Mouse (Mus musculus): ENCODE data around the gene Dgkq. TPM values are rescaled to one million over a fixed set of nuclear protein-coding genes. Genes with fewer than 3 reads are reported as not detected.

The Dgkq gene
- total RNA-seq, 2 experiments from 2014 or later, result 3.9 to 4.6 TPM

- DNase-seq, result no peak
- Histone ChIP-seq H3K4me3 (no peak overlapping the region), H3K27ac (no peak overlapping the region)
- intact Hi-C loops (cut with DNase I), result loop anchor here (10.0 kb wide), 1 partner anchor 46 kb away; no protein-coding TSS in a partner anchor
- TF ChIP-seq CTCF (IDR thresholded peaks at IDR 0.05), result no peak
These were observed 8.9 kb upstream of the Dgkq start for GRCm38 (mm10) chr5:108678296-108678854.

DNA sequence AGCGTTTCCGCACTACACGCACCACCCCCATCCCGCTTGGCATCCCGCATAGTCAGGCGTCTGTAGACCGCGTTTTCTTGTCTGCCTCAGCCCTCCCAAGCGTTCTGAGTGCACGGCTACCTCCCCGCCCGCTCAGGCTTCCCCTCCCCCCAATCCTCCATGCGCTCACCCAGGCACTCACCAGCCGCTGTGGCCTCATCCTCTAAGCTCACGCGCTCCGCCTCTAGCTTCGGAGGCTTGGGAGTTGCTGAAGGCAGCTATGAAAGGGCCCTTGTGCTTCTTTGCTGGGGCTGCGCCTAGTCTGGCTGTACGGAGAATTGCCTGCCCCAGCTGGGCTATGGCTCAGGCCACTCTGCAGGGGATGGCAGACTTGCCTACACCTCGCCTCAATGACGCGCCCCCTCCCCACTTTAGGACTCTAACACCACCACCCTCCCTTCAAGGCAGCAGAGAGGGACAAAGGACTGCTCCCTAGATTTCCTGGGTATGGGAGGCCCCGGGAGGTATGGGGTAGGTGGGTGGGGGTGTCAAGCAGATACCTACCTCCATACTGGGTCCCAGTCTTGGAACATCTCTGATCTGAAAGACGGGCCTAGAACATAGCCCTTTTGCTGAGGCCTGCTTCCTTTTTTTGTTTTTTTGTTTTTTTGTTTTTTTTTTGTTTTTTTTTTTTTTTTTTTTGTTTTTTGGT, 8.3 kb upstream of the Dgkq start:
- intact Hi-C loops (cut with DNase I), result loop anchor here (10.0 kb wide), 1 partner anchor 47 kb away; no protein-coding TSS in a partner anchor
- TF ChIP-seq CTCF (IDR thresholded peaks at IDR 0.05), result no peak
- peak overlapping the region; percentile 54 for H3K4me3 ChIP-seq
- DNase-seq, result peak; percentile 39
- H3K27ac ChIP-seq, result peak overlapping the region; percentile 9; the same call in 1 of the 2 replicates

DNA sequence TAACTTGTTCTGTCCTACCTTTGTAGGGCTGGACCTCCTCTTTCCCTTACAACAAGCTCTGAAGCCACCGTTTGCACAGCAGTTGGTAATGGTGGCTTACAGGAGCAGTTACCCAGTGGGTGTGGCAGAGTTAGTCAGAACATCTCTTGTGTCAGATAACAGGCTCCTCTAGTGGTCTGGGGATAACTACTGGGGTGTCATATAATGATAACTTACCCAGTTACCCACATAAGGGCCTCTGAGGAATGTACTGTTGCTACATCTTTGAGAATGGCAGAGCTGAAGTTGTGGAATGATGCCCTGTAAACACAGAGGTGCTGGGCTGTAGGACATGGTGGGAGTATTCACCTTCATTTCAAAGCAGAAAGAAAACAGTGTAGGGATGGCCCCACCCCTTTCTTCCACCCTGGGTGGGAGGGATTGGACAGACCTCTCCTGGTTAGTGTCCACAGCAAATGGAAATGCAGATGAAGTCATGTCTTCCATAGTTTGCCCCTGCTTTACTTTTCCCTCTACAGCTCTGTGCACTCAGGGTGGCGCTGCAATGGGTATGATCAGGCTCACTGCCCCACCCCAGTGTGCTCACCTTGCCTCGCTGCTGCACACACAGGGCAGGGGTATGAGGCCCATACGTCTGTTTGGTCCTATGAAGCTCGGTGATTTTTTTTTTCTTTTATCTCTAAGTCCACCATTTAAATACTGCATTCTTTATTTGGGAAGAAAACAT, 7.5 kb upstream of the Dgkq start:
- peak overlapping the region; percentile 9; the same call in 1 of the 2 replicates for H3K27ac ChIP-seq
- H3K4me3 ChIP-seq, result peak overlapping the region; percentile 54
- TF ChIP-seq CTCF (IDR thresholded peaks at IDR 0.05), result no peak
- no peak for DNase-seq
- intact Hi-C loops (cut with DNase I), result loop anchor here (10.0 kb wide), 1 partner anchor 48 kb away; no protein-coding TSS in a partner anchor

DNA sequence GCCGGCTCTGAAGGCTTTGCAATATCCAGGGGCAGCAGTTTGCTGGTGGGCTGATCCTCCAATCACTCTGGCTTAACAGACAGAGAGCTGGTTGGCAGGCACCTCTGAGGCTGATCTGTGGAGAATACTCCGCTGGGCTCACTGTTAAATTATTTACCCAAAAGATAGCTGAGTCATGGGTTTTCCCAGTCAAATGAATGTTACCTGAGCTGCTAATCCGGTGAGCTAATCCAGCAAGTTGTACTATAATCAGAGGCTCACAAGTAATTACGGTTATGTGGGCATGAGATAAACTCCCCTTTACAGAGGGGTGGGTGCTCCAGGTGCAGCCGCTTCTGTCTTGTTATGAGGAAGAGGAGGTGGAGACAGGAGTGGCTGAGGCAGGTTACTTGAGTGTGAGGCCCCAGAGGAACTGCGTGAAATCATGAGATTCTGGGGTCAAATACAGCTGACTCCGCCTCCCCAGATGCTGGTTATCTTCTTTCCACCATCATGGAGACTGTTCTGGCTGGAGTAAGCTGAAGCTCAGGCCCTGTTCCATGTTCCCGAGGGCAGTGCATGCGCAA, 5.9 kb upstream of the Dgkq start, which contains the start of gene Slc26a1:
TSS of gene Slc26a1 (minus strand) at position 319 of the 566 bp plus-strand sequence.
- no peak within 1 kb of the TSS for H3K4me3 ChIP-seq
- TF ChIP-seq CTCF (IDR thresholded peaks at IDR 0.05), result no peak
- intact Hi-C loops (cut with DNase I), result loop anchor here (10.0 kb wide), 1 partner anchor 49 kb away; no protein-coding TSS in a partner anchor
- H3K27ac ChIP-seq, result no peak within 1 kb of the TSS
- no peak for DNase-seq

DNA sequence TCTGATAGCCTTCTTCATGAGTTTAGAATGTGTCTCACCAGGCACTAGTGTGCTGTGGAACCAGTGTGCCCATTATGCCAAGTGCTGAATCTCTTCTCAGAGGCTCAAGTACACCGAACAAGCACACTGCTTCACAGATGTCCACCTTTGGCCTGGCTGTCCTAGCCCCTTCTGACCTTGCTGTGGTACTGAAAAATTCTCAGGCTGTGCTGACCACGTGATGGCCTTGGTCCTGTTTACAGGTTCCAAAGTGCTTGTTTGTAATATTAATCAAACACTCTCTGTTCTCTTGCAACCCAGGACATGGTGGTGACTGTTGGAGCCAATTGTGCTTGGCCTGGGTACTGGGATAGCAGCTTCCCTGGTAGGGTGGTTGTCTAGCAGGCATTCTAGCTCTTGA, 5.2 kb upstream of the Dgkq start:
- no peak for DNase-seq
- no peak overlapping the region for H3K27ac ChIP-seq
- no peak overlapping the region for H3K4me3 ChIP-seq
- TF ChIP-seq CTCF (IDR thresholded peaks at IDR 0.05), result no peak
- intact Hi-C loops (cut with DNase I), result loop anchor here (10.0 kb wide), 1 partner anchor 50 kb away; no protein-coding TSS in a partner anchor

GRCm38 (mm10) chr5:108671757-108672156, 2.3 kb upstream of the Dgkq start:
- no peak for TF ChIP-seq CTCF (IDR thresholded peaks at IDR 0.05)
- intact Hi-C loops (cut with DNase I), result loop anchor here (10.0 kb wide), 1 partner anchor 53 kb away; no protein-coding TSS in a partner anchor
- DNase-seq, result no peak
- Histone ChIP-seq H3K4me3 (no peak overlapping the region), H3K27ac (no peak overlapping the region)

GRCm38 (mm10) chr5:108670785-108671184, 1.3 kb upstream of the Dgkq start:
- peak overlapping the region; percentile 99; the same call in 1 of the 2 replicates for H3K27ac ChIP-seq
- peak; percentile 52 for TF ChIP-seq CTCF (IDR thresholded peaks at IDR 0.05)
- intact Hi-C loops (cut with DNase I), result loop anchor here (10.0 kb wide), 1 partner anchor 54 kb away; no protein-coding TSS in a partner anchor
- peak; percentile 58 for DNase-seq
- no peak overlapping the region; the same call in 1 of the 2 replicates for H3K4me3 ChIP-seq

- intact Hi-C loops (cut with DNase I), result loop anchor here (5.0 to 10.0 kb wide), 2 partner anchors 55 to 238 kb away; partner anchors contain the start of gene Atp5k
- peak overlapping the region; percentile 99 for H3K27ac ChIP-seq
- TF ChIP-seq CTCF (IDR thresholded peaks at IDR 0.05), result no peak
- H3K4me3 ChIP-seq, result peak overlapping the region; percentile 75
- no peak for DNase-seq
These were observed 514 bp upstream of the Dgkq start for GRCm38 (mm10) chr5:108669986-108670385.

GRCm38 (mm10) chr5:108668387-108668932, 1.0 kb downstream of the Dgkq start:
- TF ChIP-seq CTCF (IDR thresholded peaks at IDR 0.05), result no peak
- Histone ChIP-seq H3K27ac (peak overlapping the region; percentile 99), H3K4me3 (peak overlapping the region; percentile 75)
- intact Hi-C loops (cut with DNase I), result loop anchor here (5.0 kb wide), 1 partner anchor 236 kb away; the partner anchor contains the start of gene Atp5k
- DNase-seq, result no peak

GRCm38 (mm10) chr5:108667370-108667769, 2.1 kb downstream of the Dgkq start:
- intact Hi-C loops (cut with DNase I), result loop anchor here (5.0 kb wide), 1 partner anchor 235 kb away; the partner anchor contains the start of gene Atp5k
- TF ChIP-seq CTCF (IDR thresholded peaks at IDR 0.05), result 0 out of 2 replicates have a peak, but pooled peaks have one; percentile 1
- no peak overlapping the region for H3K27ac ChIP-seq
- H3K4me3 ChIP-seq, result no peak overlapping the region
- no peak for DNase-seq

- no peak for DNase-seq
- Histone ChIP-seq H3K27ac (no peak overlapping the region), H3K4me3 (no peak overlapping the region)
- no peak for TF ChIP-seq CTCF (IDR thresholded peaks at IDR 0.05)
- intact Hi-C loops (cut with DNase I), result loop anchor here (5.0 kb wide), 1 partner anchor 233 kb away; the partner anchor contains the start of gene Atp5k
These were observed 4.4 kb downstream of the Dgkq start for GRCm38 (mm10) chr5:108665066-108665465.

GRCm38 (mm10) chr5:108662772-108663171, 6.7 kb downstream of the Dgkq start:
- intact Hi-C loops (cut with DNase I), result no loop called here

More at GRCm38 (mm10) chr5:108662772-108663171, 6.7 kb downstream of the Dgkq start:
- TF ChIP-seq CTCF (IDR thresholded peaks at IDR 0.05), result no peak
- Histone ChIP-seq H3K27ac (no peak overlapping the region), H3K4me3 (no peak overlapping the region)
- no peak for DNase-seq

All from gastrocnemius, adult 2 months (tissue).